Mouse (Mus musculus) A20 (cell line): ENCODE measurements around the gene Sgsm3.
"Not testable (repeated sequence)": the region's sequence is repeated elsewhere in the genome, so short reads cannot be mapped to it uniquely, and the experiment has no call there.

Source experiments
- DNase-seq: peaks from one replicate; pipeline ENCODE4 v3.0.0-alpha.2; 2011; ENCODE audit warnings: low read depth, low spot score

The Sgsm3 gene

DNA sequence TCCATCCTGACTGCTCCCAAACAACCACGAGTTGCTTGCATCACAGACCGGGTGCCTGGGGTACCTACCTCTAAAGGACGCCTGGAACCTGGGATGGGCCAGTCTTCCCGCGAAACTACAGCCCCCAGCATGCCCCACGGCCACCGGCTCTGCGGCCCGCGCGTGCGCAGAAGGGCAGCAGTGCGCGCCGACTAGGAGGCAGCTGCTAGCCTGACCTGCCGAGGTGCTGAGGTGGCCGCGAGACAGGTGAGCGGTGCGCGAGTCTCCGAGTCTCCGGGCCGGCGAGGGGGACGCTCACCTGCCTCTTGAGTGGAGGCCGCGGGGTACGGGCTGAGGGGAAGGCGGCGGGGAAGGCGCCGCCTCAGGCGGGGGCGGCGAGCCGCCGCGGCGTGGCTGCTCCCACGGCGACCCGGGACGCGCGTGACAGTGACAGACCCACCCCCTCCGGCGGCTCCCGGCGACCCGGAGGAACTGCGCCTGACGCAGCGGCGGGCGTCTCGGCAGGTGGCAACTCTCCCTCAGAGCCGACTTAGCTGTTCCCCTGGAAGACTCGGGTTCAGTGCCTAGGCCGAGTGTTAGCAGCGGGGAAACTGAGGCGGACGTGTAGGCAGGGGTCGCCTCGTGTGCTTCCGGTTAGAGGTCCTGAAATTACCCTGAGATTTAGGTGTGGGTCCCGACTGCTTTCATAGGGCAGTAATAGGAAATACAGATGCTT lies at the start of gene Sgsm3:
Sgsm3 (plus strand) TSS at position 146 of the 715 bp plus-strand sequence.
- DNase-seq: peak; percentile 87

DNA sequence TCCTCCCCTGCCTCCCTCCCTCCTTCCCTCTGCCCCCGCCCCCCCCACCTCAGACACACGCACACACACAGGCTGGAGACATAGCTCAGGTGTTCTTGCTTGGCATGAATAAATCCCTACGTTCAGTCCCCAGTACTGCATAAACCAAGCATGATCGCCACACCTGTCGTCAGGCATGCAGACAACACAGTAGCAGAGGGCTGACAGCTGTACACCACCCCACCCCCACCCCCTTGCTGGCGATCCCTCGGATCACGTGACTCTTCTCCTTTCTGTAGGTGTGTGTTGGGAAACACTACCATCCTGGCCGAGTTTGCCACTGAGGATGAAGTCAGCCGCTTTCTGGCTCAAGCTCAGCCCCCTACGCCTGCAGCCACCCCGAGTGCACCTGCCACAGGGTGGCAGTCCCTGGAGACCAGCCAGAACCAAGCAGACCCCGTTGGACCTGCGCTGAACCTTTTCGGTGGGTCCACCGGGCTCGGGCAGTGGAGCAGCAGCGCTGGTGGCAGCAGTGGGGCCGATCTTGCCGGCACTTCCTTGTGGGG lies 48.7 kb upstream of the Sgsm3 start:
- no peak for DNase-seq

DNA sequence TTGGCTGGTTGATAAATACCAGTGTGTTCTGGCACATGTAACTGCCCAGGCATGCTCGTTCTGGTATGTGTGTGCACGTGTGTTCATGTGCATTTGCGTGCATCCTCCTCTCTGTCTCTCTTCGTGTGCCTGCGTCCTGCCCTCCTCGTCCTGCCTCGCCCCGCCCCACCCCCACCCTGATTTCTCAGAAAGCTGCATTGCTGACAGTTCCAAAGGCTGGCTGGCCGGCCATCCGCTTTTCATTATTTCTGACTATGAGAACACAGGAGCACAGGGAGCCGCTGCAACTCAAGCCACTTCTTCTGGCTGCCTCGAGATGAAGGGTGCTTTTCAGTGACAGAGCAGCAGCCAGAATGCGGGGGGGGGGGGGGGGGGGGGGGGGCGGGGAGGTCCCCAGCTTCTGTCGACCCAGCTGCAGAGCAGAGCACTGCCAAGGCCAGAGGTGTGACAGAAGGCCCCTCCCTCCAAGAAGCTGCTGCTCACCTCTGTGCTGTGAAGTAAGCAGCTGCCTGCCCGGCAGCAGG lies 47.5 kb upstream of the Sgsm3 start:
- DNase-seq: no peak

DNA sequence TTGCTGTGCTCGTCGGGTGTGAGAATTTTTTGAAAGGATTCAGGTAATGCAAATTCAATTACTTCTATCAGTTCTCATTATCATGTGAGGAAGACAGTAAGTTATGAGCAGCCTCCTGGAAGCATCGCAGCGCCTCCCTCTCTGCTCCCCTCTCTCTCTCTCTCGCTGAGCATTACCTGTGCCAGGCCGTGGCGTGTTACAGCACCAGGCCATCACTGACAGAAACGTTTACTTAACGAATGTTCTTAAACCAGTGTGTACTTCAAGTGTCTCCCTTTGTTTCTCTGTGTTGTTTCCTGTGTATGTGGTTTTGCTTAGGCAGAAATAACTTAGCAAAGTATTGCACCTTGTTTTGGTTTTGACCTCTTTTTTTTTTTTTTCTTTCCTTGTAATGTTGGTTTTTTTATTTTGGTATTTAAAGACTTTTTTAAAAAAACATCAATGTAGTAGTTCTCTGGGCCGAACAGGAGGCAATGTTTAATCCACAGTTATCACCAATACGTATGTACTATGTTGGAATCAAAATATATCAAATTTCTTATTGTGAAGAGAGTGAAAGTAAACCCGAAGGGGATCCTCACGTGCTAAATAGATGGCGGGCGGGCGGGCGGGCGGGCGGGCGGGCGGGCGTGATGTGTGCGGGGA lies 46.8 kb upstream of the Sgsm3 start:
- DNase-seq: not testable (repeated sequence)

- DNase-seq: no peak
These were observed 46.1 kb upstream of the Sgsm3 start for GRCm38 (mm10) chr15:80931345-80931960.

GRCm38 (mm10) chr15:80934841-80935240 lies 42.7 kb upstream of the Sgsm3 start:
- DNase-seq: no peak

GRCm38 (mm10) chr15:80936686-80937085 lies 40.9 kb upstream of the Sgsm3 start:
- DNase-seq: no peak

GRCm38 (mm10) chr15:80938615-80939014 lies 39.0 kb upstream of the Sgsm3 start:
- peak; percentile 26 for DNase-seq

DNA sequence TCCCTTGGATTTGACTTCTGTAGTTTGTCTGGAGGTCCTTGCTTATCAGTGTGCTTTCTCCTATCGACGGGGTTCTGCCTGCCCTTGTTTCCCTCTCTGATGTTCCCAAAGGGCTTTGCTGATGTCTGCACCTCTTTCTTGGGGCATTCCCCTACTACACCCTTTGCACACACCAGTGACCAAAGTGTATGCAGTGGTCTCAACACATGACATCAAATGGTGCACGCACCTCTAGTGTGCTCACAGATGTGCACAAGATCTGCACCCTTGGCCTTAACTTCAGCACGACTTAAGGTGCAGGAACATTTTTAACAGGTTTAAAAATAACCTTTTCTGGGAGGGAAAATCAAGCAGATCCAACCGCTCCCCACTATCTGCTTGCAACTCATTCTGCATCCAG lies 38.2 kb upstream of the Sgsm3 start:
- DNase-seq: no peak

DNA sequence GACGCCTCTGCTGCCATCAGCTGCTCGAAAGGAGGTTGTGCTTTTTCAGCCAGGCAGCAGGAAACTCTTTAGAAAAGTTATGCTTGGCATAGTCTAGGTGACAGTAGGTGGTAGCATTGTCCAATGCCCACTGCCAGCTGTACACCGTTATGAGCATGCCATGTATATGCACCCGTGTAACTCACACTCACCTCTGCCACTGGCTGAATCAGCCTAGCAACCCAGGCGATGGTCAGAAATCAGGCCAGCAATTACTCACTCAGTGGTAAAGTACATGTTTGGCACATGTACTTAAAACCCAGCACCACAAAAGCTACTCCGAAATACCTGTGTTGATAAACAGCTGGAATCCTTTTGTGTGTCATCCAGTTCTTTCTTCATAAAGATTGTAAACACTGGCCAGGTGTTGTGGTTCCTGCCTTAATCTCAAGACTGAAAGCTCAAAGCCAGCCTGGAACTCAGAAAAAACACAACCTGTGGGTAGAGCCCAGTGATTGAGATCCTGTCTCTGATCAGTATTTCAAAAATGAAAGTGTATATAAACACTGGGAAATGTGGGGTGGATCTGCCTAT lies 36.0 kb upstream of the Sgsm3 start:
- DNase-seq: no peak

GRCm38 (mm10) chr15:80945851-80946250 lies 31.7 kb upstream of the Sgsm3 start:
- DNase-seq: peak; percentile 79

GRCm38 (mm10) chr15:80948145-80949135 lies 29.1 kb upstream of the Sgsm3 start, which contains the start of gene Adsl:
TSS of gene Adsl (plus strand) at chr15:80948490.
- peak; percentile 96 for DNase-seq

DNA sequence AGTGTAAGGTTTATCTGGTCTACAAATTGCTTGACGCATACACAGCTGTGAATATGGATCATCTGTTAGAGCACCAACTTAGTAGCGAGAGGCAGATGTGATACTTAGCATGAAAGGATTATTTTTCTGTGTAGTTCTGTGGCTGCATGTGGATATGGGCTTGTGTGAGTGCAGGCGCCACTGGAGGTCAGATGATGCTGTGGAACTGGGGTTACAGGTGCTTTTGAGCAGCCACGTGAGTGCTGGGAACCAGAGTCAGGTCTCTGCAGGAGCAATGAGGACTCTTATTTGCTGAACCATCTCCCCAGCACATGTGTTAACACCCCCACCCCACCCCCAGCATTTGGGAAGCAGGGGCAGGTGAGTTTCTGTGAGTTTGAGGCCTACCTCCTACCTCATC lies 28.1 kb upstream of the Sgsm3 start:
- peak; percentile 45 for DNase-seq

GRCm38 (mm10) chr15:80950055-80950454 lies 27.5 kb upstream of the Sgsm3 start:
- DNase-seq: no peak

DNA sequence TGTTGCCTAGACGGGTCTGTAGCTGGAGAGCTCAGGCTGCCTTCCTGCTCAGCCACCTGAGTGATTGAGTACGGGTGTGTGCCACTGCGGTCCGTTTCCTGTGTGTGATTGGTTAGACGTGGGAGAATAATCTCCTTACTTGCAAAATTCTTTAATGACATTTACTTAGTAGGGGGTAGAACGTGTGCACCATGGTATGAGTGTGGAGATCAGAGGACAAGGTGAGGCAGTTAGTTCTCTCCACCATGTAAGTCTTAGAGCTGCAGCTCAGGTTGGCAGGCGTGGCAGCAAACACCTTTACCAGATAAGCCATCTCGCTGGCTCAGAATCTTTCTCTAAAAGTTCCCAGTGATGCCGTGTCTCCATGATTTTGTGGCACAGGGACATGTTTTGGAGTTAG lies 23.6 kb upstream of the Sgsm3 start:
- no peak for DNase-seq

DNA sequence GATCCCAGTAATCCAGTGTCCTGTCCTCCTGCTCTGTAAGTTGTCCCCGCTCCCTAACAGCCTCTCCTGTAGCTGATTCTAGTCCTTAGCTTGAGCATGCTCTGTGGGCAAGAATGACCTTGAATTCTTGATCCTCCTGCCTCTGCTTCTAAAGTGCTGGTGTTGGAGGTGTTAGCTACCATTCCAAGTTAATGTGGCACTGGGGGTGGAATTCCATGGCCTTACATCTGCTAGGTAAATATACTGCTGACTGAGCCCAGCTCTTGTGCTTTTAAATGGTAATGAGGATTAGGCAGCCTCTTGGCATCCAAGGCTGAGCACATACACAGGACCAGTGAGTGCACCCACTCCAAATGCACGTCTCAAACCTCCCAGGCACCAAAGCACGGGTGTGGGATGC lies 22.7 kb upstream of the Sgsm3 start:
- DNase-seq: no peak

DNA sequence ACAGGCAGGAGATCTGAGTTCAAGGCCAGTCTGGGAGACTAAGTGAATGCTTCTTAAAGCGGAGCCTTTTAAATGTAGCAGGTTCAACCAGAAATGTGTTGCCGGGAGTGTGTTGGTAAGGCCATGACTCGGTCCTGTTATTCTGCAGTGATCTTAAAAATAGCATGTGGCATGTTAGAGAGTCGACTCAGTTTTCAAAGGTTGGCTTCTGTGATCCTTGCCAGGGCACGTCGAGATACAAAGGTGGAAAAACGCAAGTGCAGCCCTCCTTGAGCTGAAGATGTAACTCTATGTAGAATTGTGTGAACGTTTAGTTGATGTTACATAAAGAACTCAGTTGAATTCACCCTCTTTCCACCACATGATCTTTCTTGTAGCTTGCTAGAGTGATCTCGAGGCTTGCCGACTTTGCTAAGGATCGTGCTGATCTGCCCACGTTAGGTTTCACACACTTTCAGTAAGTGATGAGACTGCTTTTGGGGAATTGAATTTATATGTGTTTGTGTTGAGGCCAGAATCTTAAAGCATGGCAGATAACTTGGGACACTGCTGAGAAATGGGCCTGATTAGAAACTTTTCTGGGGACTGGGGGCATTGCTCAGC lies 21.6 kb upstream of the Sgsm3 start:
- DNase-seq: no peak

GRCm38 (mm10) chr15:80969371-80969770 lies 8.2 kb upstream of the Sgsm3 start:
- DNase-seq: no peak

- DNase-seq: no peak
These were observed 3.3 kb upstream of the Sgsm3 start for GRCm38 (mm10) chr15:80974311-80974710.

DNA sequence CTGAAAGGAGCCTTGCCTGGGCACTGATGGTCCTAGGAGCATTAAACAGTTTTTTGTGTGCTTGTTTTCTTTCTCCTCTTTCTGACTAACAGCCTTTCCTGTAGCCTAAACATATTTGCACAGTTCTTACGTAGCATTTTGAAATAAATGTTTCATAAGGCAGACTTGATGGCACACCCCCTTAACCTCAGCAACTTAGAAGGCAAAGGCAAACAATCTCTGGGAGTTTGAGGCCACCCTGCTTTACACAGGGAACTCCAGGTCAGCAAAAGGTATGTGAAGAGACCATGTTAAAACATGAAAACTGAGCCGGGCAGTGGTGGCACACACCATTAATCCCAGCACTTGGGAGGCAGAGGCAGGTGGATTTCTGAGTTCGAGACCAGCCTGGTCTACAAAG lies 1.9 kb upstream of the Sgsm3 start:
- no peak for DNase-seq
